Mouse (Mus musculus): Measurements from ENCODE around the gene Cntnap1. TPM values are rescaled to one million over a fixed set of nuclear protein-coding genes. Genes with fewer than 3 reads are reported as not detected.
A peak's percentile ranks its signal among the peaks of the same experiment; 100 is the strongest.

Cntnap1 gene
- polyA plus RNA-seq, 1 experiment from 2014 or later, result 0.28 TPM

DNA sequence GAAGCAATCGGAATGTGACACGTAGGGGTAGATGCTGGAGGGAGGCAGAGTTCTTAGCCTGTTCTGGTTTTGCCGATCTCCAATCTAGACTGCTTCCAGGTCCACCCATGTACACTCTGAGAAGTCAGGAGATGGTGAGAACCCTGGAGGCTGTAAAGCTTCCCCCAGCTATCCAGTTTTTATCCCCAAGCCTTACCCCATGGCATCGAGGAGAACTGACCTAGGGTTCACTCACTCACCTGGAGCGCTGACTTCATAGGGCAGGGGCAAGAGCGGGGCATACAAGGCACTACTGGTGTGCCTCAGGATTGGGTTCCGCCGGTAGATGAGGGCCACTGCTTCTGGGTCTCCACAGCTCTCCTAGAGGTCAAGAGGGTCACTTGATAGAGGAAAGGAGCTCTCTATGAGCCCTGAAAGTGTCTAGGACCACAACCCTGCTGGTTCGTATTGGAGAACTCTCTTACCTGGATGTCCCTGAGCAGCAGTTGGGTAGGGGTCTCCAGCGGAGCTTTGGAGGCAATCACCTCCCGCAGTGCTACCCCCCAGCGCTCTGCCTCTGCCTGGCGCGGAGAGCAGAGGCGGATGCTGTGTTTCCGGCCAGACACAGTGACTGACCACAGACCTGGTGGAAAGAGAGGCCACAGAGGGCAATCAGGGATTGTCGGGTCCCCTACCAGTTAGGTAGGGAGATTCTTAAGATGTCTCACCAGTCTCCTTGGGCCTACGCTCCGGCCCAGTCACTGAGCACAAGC lies 2.9 kb upstream of the Cntnap1 start:
- H3K9me3 ChIP-seq (replicated peaks), result no peaks in the 10 kb centered on the region
- 34% methylated on average over 19 of the region's 19 CpGs for WGBS
- no peak overlapping the region for H3K4me3 ChIP-seq
- DNase-seq (ENCODE audit: low spot score), result no peak
- H3K4me1 ChIP-seq, result peaks cover 67% of the 10 kb centered on the region
- H3K27ac ChIP-seq (replicated peaks), result no peak overlapping the region
- peaks cover 22% of the 10 kb centered on the region for H3K36me3 ChIP-seq
- peaks cover 91% of the 10 kb centered on the region for H3K27me3 ChIP-seq (ENCODE audit: low read depth, poor library complexity, severe bottlenecking)

DNA sequence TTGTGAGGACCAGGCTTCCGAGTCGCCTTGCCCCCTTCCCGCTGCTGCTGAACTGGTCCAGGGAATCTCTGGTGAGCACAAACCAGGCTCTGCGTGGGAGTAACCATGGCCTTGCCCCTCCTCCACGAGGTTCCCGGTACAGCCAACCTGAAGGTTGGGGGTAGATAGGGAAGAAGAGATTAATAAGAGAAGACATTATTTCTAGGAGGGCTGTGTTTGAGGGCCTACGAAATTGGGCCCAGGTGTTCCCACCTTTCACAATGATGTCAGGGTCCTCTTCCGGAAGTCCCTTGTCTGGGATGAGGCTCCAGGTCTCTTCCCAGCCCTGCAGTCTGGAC lies 2.4 kb upstream of the Cntnap1 start:
- no peak for DNase-seq (ENCODE audit: low spot score)
- peaks cover 66% of the 10 kb centered on the region for H3K4me1 ChIP-seq
- WGBS, result 40% methylated on average over 8 of the region's 8 CpGs
- peaks cover 91% of the 10 kb centered on the region for H3K27me3 ChIP-seq (ENCODE audit: low read depth, poor library complexity, severe bottlenecking)
- H3K27ac ChIP-seq (replicated peaks), result no peak overlapping the region
- no peaks in the 10 kb centered on the region for H3K9me3 ChIP-seq (replicated peaks)
- no peak overlapping the region for H3K4me3 ChIP-seq
- peaks cover 22% of the 10 kb centered on the region for H3K36me3 ChIP-seq

DNA sequence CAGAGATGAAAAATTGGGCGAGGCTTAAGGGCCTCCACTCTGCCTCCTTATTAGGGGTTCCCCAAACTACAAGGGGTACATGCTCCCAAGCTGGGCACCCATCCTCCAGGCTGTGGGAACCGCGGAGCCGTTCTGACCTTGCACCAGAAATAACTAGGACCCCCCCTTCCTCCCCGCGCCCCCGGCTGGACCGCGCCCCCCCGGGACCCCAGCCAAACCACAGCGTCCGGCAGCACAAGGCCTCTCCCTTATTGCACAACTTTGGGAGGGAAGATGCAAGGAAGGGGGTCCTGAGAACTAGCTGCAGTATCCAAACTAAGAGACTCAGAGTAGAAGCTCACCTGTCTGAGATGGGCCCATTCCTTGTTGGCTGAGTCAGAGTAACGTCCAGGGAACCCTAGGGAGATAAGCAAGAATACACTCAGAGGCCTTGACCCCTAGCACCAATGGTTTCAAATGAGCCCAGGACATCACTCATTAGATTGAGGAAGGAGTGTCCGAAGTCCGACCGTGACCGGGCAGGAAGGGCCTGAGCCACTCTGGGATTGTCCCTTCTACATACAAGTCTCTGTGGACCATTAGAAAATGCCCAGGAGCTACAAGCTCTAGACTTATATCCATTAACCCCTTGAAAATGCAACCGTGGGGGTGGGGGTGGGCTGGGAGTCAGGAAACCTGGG lies 1.9 kb upstream of the Cntnap1 start:
- no peak for DNase-seq (ENCODE audit: low spot score)
- Histone ChIP-seq H3K4me1 (peaks cover 67% of the 10 kb centered on the region), H3K27me3 (ENCODE audit: low read depth, poor library complexity, severe bottlenecking) (peaks cover 91% of the 10 kb centered on the region), H3K27ac (replicated peaks) (no peak overlapping the region), H3K4me3 (0 out of 2 replicates have a peak overlapping the region, but pooled peaks have one; percentile 62), H3K9me3 (replicated peaks) (no peaks in the 10 kb centered on the region), H3K36me3 (peaks cover 22% of the 10 kb centered on the region)
- WGBS, result 68% methylated on average over 18 of the region's 18 CpGs

DNA sequence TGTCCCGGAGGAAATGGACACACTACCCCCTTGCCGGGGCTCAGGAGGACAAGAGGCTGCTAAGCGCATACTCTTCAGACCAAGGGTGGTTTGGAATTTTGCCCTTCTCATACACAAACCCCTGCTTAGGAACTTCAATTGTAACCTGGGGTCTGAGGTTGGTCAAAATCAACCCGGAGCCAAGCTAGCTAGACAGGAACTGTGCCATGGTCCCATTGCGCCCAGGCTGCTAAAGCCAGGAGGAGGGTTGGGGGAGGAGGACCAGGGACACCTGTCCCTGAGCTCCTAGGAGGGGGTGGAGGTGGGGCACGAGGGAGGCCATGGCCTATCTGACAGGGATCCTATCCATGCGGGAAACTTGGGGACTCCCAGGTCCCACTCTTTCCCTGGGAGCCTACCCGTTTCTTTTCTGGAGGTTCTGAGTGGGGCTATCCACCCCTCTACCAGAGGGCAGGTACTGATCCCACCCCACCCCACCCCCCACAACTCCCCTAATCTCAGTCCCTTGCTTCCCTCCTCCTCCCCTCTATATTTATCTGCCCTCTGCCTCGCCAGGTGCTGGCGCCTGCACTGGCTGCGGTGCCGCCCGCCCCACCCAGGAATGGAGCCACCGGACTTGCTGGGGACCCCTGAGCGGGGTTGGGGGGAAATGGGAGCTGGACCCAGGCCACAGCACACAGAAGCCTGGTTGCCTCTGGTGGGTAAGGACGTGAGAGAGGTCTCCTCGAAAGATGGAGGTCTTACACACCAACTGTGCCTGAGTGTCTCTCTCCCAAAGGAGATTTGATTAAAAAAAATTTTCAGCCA lies 819 bp upstream of the Cntnap1 start:
- H3K27ac ChIP-seq (replicated peaks), result no peak overlapping the region; the same call in 1 of the 2 replicates
- H3K9me3 ChIP-seq (replicated peaks), result no peaks in the 10 kb centered on the region
- H3K4me3 ChIP-seq, result peak overlapping the region; percentile 62
- H3K27me3 ChIP-seq (ENCODE audit: low read depth, poor library complexity, severe bottlenecking), result peaks cover 91% of the 10 kb centered on the region
- H3K36me3 ChIP-seq, result peaks cover 17% of the 10 kb centered on the region
- 13% methylated on average over 17 of the region's 17 CpGs for WGBS
- H3K4me1 ChIP-seq, result peaks cover 67% of the 10 kb centered on the region
- DNase-seq (ENCODE audit: low spot score), result no peak

DNA sequence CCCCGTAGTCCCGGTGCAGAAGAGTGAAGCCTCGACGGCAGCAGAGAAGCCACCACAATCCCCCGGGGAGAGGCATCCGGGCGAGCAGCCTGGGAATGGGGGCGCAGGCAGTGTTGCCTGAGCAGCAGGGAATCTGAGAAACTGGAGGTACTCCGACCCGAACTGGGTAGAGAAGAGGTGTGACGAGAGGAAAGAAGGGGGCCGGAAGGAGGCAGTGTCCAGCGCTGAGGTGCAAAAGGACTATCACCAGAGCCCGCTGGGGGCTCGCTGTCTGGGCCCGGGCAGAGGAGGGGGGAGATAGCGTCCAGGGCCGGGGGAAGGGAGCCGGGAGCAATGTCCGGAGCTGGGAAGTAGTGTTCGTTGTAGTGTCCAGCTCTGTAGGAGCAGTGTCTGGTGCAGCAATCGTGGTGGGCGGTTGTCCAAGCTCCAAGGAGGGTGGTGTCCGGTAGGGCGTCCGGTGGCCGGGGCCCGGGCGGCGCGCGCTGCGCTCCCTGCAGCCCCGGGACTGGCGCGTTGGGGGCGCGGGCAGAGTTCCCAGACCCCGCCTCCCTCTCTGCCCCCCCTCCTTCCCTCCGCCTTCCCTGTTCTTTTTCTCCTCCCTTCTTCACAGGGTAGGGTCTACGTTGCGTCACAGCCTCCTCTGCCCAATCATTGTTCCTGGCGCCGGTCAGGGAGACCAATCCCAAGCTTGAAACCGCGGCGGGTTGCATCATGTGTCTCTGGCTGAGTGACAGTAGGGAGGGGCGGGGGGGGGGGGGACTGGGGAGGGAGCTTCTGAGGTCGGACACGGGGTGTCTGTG lies 688 bp downstream of the Cntnap1 start, which contains the start of gene Plekhh3:
TSS of gene Plekhh3 (minus strand) at position 541 of the 800 bp plus-strand sequence.
- Histone ChIP-seq H3K27ac (replicated peaks) (peak within 1 kb of the TSS; percentile 79), H3K4me3 (peak within 1 kb of the TSS; percentile 62), H3K9me3 (replicated peaks) (no peaks in the 10 kb centered on the region), H3K27me3 (ENCODE audit: low read depth, poor library complexity, severe bottlenecking) (peaks cover 91% of the 10 kb centered on the region), H3K4me1 (peaks cover 68% of the 10 kb centered on the region), H3K36me3 (peaks cover 16% of the 10 kb centered on the region)
- WGBS, result under 1% methylated on average over 49 of the region's 50 CpGs
- peak; percentile 98 for DNase-seq (ENCODE audit: low spot score)

DNA sequence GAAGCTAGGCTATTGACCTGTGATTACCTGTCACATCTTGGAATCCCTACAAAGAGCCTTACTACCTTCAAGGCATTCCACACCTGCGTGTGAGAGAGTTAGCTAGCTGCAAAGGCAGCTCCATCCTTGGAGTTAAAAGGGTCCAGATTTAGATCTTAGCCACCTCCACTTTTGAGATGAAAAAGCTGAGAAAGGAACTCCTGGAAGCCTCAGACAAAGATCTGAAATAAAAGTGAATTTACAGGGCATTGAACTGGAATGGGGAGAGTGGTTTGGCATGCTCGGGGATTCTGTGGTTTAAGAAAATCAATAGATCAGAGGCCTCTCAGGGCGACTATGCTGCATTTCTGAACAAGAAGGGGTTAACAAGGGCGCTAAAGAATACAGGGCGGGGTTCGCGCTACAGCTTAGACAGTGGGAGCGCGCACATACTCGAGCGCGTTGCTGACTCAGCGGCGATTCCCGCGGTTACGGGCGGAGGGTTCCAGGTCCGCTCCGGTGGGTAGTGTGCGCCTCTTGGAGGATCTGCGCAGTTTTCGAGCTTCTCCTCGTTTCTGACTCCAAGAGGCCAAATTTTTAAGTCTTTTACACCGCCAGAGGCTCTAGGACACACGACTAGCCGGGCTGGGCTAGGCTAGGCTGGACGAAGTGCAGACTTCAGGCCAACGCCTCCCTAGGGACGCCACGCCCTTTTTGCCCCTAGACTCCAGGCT lies 1.6 kb downstream of the Cntnap1 start:
- Histone ChIP-seq H3K4me1 (peaks cover 77% of the 10 kb centered on the region), H3K36me3 (peaks cover 11% of the 10 kb centered on the region), H3K27me3 (ENCODE audit: low read depth, poor library complexity, severe bottlenecking) (peaks cover 91% of the 10 kb centered on the region), H3K9me3 (replicated peaks) (no peaks in the 10 kb centered on the region), H3K27ac (replicated peaks) (peak overlapping the region; percentile 79), H3K4me3 (peak overlapping the region; percentile 62)
- DNase-seq (ENCODE audit: low spot score), result peak; percentile 78
- WGBS, result under 1% methylated on average over 31 of the region's 31 CpGs

DNA sequence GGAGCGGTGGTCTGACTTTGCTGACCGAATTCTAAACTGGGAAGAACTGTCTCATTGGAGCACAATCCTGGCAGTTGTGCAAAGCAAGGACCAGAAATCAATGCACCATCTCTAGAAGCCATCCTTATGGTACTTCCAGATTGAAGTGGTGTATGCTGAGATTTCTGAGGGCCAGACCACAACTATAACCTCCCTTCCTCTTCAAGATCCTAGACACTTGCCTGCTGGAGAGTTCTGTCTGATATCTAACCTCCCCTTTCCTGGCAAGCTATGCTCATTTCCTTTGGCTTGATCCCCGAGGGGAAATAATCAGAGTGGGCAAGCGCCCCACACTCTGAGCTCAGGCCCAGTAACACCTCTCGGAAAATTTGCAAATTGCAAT lies 2.1 kb downstream of the Cntnap1 start:
- no peak for DNase-seq (ENCODE audit: low spot score)
- Histone ChIP-seq H3K36me3 (peaks cover 5% of the 10 kb centered on the region), H3K4me3 (peak overlapping the region; percentile 62), H3K27ac (replicated peaks) (peak overlapping the region; percentile 79), H3K27me3 (ENCODE audit: low read depth, poor library complexity, severe bottlenecking) (peaks cover 91% of the 10 kb centered on the region), H3K4me1 (peaks cover 82% of the 10 kb centered on the region), H3K9me3 (replicated peaks) (no peaks in the 10 kb centered on the region)
- WGBS, result 10% methylated on average over 5 of the region's 5 CpGs

DNA sequence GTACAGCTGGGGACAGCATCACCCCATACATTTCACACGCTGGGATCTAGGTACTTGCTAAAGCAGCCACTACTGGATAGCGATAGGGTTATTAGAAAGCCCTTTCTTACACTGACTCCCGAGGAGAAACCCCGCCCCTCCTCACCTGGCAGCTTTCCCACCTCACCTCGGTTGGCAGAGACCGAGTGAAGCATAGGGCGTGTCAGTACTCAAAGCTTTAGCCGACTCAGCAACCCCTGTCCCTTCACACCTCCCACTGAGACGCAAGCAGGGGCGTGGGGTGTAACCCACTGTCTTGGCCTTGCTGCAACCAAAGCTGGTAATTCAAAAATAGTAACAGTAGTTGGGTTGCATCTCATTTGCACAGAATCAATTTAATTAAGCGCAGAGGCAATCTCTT lies 2.8 kb downstream of the Cntnap1 start:
- H3K27me3 ChIP-seq (ENCODE audit: low read depth, poor library complexity, severe bottlenecking), result peaks cover 91% of the 10 kb centered on the region
- no peaks in the 10 kb centered on the region for H3K9me3 ChIP-seq (replicated peaks)
- DNase-seq (ENCODE audit: low spot score), result no peak
- peak overlapping the region; percentile 52 for H3K4me3 ChIP-seq
- H3K4me1 ChIP-seq, result peaks cover 89% of the 10 kb centered on the region
- no peaks in the 10 kb centered on the region for H3K36me3 ChIP-seq
- 5% methylated on average over 11 of the region's 11 CpGs for WGBS
- no peak overlapping the region for H3K27ac ChIP-seq (replicated peaks)

DNA sequence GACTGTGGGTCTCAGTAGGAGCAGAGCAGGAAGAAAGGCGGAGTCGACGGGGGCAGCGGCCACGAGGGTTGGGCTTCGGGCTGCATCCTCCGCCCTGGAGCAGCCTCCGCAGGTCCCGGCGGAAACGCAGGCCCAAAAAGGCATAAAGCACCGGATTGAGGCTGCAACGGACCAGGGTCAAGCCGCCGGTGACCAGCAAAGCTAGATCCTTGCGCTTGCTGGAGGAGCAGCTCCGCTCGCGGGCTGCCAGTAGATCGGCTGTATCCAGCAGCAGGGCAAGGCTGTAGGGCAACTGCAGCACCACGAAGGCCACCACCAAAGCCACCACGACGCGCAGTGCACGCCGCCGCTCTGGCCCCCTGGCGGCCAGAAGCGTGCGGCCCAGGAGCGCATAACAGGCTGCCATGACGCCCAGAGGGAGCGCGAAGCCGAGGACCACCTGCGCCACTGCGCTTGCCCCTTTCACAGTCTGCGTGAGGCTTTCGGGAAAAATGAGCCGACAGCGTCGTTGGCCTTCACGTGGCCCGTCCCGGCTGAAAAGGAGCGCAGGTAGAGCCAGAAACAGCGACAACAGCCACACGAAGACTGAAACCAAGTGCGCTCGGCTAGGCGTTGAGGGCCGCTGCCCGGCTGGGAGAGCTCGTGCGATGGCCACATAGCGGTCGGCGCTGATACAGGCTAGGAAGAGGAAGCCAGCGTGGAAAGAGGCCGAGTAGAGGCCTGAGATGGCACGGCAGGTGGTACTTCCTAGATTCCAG lies 3.5 kb downstream of the Cntnap1 start:
- Histone ChIP-seq H3K4me3 (peak overlapping the region; percentile 52), H3K27ac (replicated peaks) (peak overlapping the region; percentile 76), H3K27me3 (ENCODE audit: low read depth, poor library complexity, severe bottlenecking) (peaks cover 91% of the 10 kb centered on the region), H3K4me1 (peaks cover 92% of the 10 kb centered on the region), H3K36me3 (no peaks in the 10 kb centered on the region), H3K9me3 (replicated peaks) (no peaks in the 10 kb centered on the region)
- peak; percentile 89 for DNase-seq (ENCODE audit: low spot score)
- WGBS, result 1% methylated on average over 61 of the region's 61 CpGs

DNA sequence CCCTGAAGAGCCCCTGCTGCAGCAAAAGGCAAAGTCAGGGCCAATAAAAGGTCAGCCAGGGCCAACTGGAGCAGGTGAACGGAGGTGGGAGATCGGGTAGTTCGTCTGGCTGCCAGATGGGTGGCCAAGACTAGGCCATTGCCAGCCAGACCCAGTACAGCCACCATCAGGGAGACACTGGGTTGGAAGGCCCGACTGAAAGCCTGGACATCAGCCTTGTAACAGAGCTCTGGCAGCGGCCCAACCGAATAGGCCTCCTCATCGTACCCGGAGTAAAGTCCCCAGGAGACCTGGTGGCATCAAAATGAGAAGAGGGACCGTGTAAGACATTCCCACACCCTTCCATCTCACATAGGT lies 4.0 kb downstream of the Cntnap1 start:
- Histone ChIP-seq H3K27me3 (ENCODE audit: low read depth, poor library complexity, severe bottlenecking) (peaks cover 91% of the 10 kb centered on the region), H3K27ac (replicated peaks) (peak overlapping the region; percentile 76), H3K4me3 (peak overlapping the region; percentile 52), H3K36me3 (no peaks in the 10 kb centered on the region), H3K4me1 (peaks cover 88% of the 10 kb centered on the region), H3K9me3 (replicated peaks) (no peaks in the 10 kb centered on the region)
- WGBS, result 31% methylated on average over 9 of the region's 9 CpGs
- no peak for DNase-seq (ENCODE audit: low spot score)

DNA sequence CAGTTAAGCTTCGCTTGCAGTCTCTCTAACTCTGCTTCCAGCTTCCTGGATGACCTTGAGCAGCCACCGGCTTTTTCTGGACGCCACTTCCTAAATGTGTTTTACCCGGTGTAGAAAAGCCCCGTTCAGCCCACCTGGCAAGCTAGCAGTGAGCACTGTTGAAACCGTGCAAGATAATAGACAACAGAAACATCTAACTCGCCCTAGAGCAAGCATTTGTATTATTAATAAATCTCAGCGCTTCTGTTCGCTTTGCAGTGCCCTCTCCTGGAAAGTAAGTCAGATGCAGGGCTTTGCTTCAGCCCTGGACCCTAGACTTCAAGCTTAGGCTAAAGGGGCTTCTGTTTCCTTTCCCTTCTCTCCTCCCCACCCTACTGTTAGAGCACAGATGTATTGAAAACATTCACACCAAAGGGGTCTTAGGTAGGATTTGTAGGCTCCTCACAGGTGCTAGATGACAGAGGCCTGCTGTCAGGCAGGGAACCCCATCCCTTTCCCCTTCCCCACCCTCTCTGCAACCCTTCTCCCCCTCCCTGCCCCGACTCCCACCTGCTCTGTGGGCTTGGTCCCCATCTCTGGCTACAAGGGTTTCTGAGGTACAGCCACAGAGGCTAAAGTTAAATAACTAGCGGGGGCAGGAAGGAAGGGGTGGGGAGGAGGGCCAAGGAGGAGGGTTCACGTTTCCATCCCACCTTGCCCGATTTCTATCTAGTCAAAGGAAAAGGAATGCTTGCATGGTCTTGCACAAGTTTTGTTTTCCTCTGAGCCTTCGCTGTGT lies 4.7 kb downstream of the Cntnap1 start, which contains the start of gene Ccr10:
TSS of gene Ccr10 (minus strand) at position 593 of the 778 bp plus-strand sequence.
- peaks cover 81% of the 10 kb centered on the region for H3K4me1 ChIP-seq
- H3K27ac ChIP-seq (replicated peaks), result peak within 1 kb of the TSS; percentile 76
- no peak for DNase-seq (ENCODE audit: low spot score)
- H3K27me3 ChIP-seq (ENCODE audit: low read depth, poor library complexity, severe bottlenecking), result peaks cover 89% of the 10 kb centered on the region
- H3K4me3 ChIP-seq, result peak within 1 kb of the TSS; percentile 52
- 23% methylated on average over 14 of the region's 14 CpGs for WGBS
- H3K9me3 ChIP-seq (replicated peaks), result no peaks in the 10 kb centered on the region
- no peaks in the 10 kb centered on the region for H3K36me3 ChIP-seq

All from midbrain, embryonic 10.5 days (tissue).